Mouse (Mus musculus) adrenal gland, adult 8-10 months (tissue): Measurements from ENCODE around the gene Adgrg5. TPM values are rescaled to one million over a fixed set of nuclear protein-coding genes. Genes with fewer than 3 reads are reported as not detected.

Source experiments
- total RNA-seq, 4 experiments: library from RNA; stranded (reverse); gene quantifications; 2 replicates each; pipeline ENCODE4 v1.2.4; 2022

Adgrg5 gene
- total RNA-seq, 4 experiments from 2014 or later: 0.49 to 2.0 (median 0.94) TPM

Other genes starting within 250 kb of the Adgrg5 start
- 1 to 10 TPM; 1.1 to 2.2 (median 1.7) TPM for gene Pllp, start 227.4 kb upstream of the Adgrg5 start, total RNA-seq
- under 1 TPM in 1 of 4 experiments, not detected in 3; 0.59 TPM for gene Ccl22, start 178.1 kb upstream of the Adgrg5 start, total RNA-seq
- 10 to 100 TPM; 27.2 to 62.7 (median 45.0) TPM for gene Cx3cl1, start 151.7 kb upstream of the Adgrg5 start, total RNA-seq
- 1 to 10 TPM in 3 of 4 experiments, under 1 TPM in 1; 0.55 to 4.4 (median 1.7) TPM for gene Ccl17, start 113.2 kb upstream of the Adgrg5 start, total RNA-seq
- gene Coq9, start 85.4 kb upstream of the Adgrg5 start, total RNA-seq: 100 to 1,000 TPM; 145 to 165 (median 158) TPM
- gene Ciapin1, start 85.3 kb upstream of the Adgrg5 start, total RNA-seq: 10 to 100 TPM; 67.0 to 99.3 (median 78.5) TPM
- gene Polr2c, start 66.2 kb upstream of the Adgrg5 start, total RNA-seq: 10 to 100 TPM; 55.9 to 91.6 (median 71.1) TPM
- 10 to 100 TPM in 2 of 4 experiments, 1 to 10 TPM in 2; 6.5 to 13.8 (median 9.8) TPM for gene Dok4, start 47.4 kb upstream of the Adgrg5 start, total RNA-seq
- gene Ccdc102a, start 5.6 kb upstream of the Adgrg5 start, total RNA-seq: 10 to 100 TPM in 2 of 4 experiments, 1 to 10 TPM in 2; 6.9 to 11.1 (median 8.6) TPM
- gene Adgrg1, start 51.1 kb downstream of the Adgrg5 start, total RNA-seq: 10 to 100 TPM; 14.6 to 60.9 (median 38.3) TPM
- 1 to 10 TPM; 2.2 to 4.1 (median 3.1) TPM for gene Adgrg3, start 94.0 kb downstream of the Adgrg5 start, total RNA-seq
- gene Drc7, start 131.4 kb downstream of the Adgrg5 start, total RNA-seq: not detected
- gene Katnb1, start 157.5 kb downstream of the Adgrg5 start, total RNA-seq: 10 to 100 TPM; 13.8 to 23.6 (median 16.1) TPM